Mouse (Mus musculus): ENCODE results near the gene Adcy2.

Gene Adcy2

DNA sequence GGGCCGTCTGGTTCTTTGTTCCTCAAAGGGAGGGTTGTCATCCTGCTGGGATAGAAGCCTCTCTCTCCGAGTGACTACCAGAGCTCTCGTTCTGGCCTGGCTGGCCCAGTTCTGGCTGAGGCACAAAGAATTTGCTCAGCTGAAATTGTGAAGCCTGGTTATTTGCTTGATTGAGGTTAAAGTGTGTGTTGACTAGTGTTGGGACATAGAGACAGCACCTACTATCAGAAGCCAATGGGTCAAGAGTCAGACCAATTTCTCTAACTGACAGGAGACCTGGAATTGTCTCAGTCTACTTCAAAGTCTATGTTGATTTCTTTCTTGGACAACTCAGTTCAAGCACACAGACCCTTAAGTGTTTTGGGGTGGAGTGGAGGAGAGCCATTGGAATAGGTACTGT is 372.3 kb downstream of the Adcy2 start:
- no peak for DNase-seq (ENCODE audit: low spot score)

GRCm38 (mm10) chr13:68622792-68623191 is 376.5 kb downstream of the Adcy2 start:
- peak; percentile 29 for DNase-seq (ENCODE audit: low spot score)

GRCm38 (mm10) chr13:68607652-68608405 is 391.5 kb downstream of the Adcy2 start:
- DNase-seq (ENCODE audit: low spot score): no peak

DNA sequence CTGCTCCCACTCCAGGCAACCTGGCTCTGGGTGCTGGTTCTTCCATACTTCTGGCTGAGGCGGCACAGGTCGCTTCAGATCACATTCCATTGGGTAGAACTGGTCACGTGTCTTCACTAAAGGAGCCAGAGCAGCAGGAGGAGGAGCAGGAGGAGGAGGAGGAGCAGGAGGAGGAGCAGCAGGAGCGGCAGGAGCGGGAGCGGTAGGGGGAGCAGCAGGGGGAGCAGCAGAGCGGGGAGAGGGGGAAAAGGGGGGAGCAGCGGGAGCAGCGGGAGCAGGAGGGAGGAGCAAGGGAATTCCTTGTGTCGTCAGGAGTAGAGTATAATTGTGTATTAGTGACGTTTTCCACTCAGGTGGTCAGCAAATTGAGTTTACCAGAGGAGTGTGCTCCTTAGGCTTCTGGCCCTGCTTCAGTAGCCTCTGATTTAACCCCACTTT is 393.6 kb downstream of the Adcy2 start:
- DNase-seq (ENCODE audit: low spot score): peak; percentile 44

GRCm38 (mm10) chr13:68603085-68603484 is 396.3 kb downstream of the Adcy2 start:
- DNase-seq (ENCODE audit: low spot score): no peak

GRCm38 (mm10) chr13:68601184-68601583 is 398.2 kb downstream of the Adcy2 start:
- DNase-seq (ENCODE audit: low spot score): peak; percentile 64

DNA sequence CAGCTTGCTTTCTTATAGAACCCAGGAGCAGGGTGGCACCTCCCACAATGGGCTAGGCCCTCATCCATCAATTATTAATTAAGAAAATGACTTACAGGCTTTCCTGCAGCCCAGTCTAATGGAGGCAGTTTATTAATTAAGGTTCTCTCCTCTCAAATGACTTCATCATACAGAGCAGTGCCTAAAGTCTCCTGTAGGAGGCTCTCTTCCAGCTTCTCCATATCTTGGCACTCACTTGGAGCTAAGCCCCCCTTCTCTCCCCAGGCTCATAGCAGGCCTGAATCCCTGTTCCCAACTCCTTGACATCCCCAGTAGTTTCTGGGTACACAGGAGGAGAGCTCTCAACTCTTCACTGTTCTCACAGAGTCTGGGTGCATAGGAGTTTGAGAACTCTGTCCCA is 400.4 kb downstream of the Adcy2 start:
- DNase-seq (ENCODE audit: low spot score): peak; percentile 22

DNA sequence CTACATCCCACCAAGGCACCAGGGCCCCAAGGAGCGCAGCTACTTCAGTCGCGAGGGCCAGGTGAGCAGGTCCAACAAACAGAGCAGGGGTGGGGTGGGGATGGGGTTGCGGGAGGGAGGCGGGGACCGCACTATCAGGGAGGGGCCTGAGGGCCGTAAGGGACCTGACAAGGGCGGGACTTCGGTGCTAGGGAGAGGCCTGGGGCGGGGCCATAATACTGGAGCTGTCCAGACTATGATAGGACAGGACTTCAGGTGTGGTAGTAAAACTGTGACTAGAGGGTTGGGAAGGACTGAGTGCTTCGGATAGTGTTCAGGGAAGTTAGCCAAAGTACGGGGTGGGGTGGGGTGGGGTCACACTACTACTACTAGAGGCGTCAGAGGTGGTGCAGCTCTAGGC is 401.7 kb downstream of the Adcy2 start:
- peak; percentile 24 for DNase-seq (ENCODE audit: low spot score)

- peak; percentile 43 for DNase-seq (ENCODE audit: low spot score)
Measured at GRCm38 (mm10) chr13:68597199-68597598, 402.1 kb downstream of the Adcy2 start, which contains the start of gene 1700001L19Rik. Gene 1700001L19Rik, plus strand, starts transcription at chr13:68597421.

DNA sequence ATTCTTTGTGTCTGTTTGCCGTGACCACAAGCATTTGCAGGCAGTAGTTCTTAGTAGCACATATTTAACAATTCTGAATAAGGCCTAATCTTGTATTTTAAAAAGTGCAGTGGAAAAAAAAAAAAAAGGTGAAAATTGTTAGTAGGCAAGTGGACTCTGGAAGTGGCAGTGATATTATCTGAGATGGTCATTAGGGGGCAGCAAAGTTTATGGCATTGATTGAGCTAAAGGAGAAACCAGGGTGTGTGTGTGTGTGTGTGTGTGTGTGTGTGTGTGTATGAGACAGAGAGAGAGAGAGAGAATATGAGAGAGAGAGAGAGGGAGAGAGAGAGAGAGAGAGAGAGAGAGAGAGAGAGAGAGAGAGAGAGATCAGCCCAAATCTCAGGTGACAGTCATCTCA is 405.5 kb downstream of the Adcy2 start:
- peak; percentile 73 for DNase-seq (ENCODE audit: low spot score)

- DNase-seq (ENCODE audit: low spot score): no peak
Measured at GRCm38 (mm10) chr13:68588352-68588751, 411.0 kb downstream of the Adcy2 start.

- no peak for DNase-seq (ENCODE audit: low spot score)
Measured at GRCm38 (mm10) chr13:68585441-68585840, 413.9 kb downstream of the Adcy2 start.

- no peak for DNase-seq (ENCODE audit: low spot score)
Measured at GRCm38 (mm10) chr13:68583961-68584360, 415.4 kb downstream of the Adcy2 start.

DNA sequence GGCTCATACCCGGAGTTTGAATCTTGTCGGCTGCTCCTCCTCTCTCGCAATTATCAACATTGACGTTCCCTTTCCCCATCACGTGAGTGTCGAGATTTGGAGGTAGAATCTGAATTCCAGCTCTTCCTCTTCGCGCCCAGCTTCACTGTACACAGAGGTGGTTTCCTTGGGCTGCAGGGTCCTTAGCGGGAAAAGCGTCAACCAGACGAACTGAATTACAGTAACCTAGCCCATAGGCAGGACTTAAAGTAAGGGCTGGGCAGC is 416.9 kb downstream of the Adcy2 start:
- DNase-seq (ENCODE audit: low spot score): no peak

GRCm38 (mm10) chr13:68581747-68582516 is 417.4 kb downstream of the Adcy2 start, which contains the start of the genes Mtrr and Fastkd3:
Gene Mtrr, minus strand, starts transcription at chr13:68582149.
Gene Fastkd3, plus strand, starts transcription at chr13:68582234.
- peak; percentile 93 for DNase-seq (ENCODE audit: low spot score)

GRCm38 (mm10) chr13:68581086-68581740 is 418.1 kb downstream of the Adcy2 start:
- no peak for DNase-seq (ENCODE audit: low spot score)

DNA sequence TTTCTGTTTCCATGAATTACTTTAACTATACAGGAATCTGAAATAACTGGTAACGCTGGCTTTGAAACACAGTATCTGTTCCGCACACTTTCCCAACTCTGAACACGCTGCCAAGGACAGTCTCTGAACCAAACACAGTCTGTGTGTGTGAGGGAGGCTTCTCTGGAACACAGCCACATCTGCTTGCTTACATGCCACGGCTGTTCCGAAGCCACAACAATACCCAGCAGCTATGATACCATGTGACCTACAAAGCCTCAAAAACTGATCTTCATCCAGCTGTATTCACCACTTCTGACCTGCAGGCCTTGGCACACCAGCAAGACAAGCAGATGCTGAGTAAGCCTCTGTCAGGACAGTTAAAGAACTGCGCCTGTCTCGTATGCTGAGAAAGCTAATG is 421.4 kb downstream of the Adcy2 start:
- DNase-seq (ENCODE audit: low spot score): no peak

DNA sequence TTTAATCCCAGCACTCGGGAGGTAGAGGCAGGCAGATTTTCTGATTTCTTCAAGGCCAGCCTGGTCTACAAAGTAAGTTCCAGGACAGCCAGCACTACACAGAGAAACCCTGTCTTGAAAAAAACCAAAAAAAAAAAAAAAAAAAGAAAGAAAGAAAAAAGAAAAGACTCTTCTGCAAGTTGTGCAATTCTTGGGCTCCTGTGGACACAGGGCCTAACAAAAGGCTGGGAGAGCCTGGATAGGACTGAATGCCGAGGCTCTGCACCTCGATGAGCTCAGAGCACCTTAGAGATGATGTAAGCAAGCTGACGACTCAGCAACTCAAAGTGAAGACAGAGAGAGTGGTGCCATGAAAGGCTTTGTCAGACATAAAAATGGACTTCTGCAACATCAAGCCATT is 424.9 kb downstream of the Adcy2 start:
- DNase-seq (ENCODE audit: low spot score): no peak

- DNase-seq (ENCODE audit: low spot score): no peak
Measured at GRCm38 (mm10) chr13:68572966-68573913, 426.1 kb downstream of the Adcy2 start.

DNA sequence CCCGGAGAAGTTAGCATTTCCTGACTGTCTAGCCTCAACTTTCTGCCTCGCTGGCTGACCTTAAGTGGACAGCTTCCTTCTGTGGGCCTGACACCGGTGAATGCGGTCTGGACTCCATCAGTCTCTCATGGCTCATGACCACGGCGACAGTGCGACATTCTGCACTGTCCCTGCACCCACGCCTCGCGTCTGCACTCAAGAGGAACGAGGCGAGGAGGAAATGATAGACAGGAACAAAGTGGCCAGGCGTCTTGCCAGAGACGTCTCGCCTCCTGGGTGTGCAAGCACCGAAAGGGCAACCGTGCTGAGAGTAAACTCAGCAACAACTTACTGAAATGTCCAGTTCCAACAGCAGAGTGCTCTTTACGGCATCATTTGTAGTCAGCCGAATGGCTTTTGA is 427.1 kb downstream of the Adcy2 start:
- no peak for DNase-seq (ENCODE audit: low spot score)

Measured in retina, embryonic 14.5 days (tissue).